Mouse (Mus musculus): ENCODE data around the gene Rer1. TPM values are rescaled to one million over a fixed set of nuclear protein-coding genes. Genes with fewer than 3 reads are reported as not detected.

Rer1 gene
- polyA plus RNA-seq, 1 experiment, result 125 TPM

- TF ChIP-seq CEBPB (IDR thresholded peaks at IDR 0.05; ENCODE audit: low read depth), result no peak
- no peak for TF ChIP-seq FOSL1 (IDR thresholded peaks at IDR 0.05; ENCODE audit: insufficient read depth, low read length, poor library complexity, severe bottlenecking)
- no peak for TF ChIP-seq USF1 (IDR thresholded peaks at IDR 0.05; ENCODE audit: low read depth)
- TF ChIP-seq CTCF (IDR thresholded peaks at IDR 0.05; ENCODE audit: control insufficient read depth, insufficient read depth, insufficient read length), result peak; percentile 18
- TF ChIP-seq MAX (IDR thresholded peaks at IDR 0.05), result no peak
- no peak for TF ChIP-seq MYOD1 (IDR thresholded peaks at IDR 0.05; ENCODE audit: control insufficient read depth, insufficient read length, low read depth)
- TF ChIP-seq MYOG (IDR thresholded peaks at IDR 0.05; ENCODE audit: control insufficient read depth, extremely low read depth, insufficient read length), result no peak
- no peaks in the 10 kb centered on the region for H3K79me3 ChIP-seq (ENCODE audit: low read depth)
- peaks cover 13% of the 10 kb centered on the region for H3K79me2 ChIP-seq (ENCODE audit: control insufficient read depth, insufficient read depth)
- H3ac ChIP-seq (ENCODE audit: control insufficient read depth, insufficient read length, low read depth), result no peak overlapping the region
- H3K4me3 ChIP-seq (ENCODE audit: insufficient read depth, poor library complexity, severe bottlenecking), result no peak overlapping the region
- peaks cover 52% of the 10 kb centered on the region for H3K36me3 ChIP-seq (ENCODE audit: control insufficient read depth, insufficient read depth)
- peaks cover under 1% of the 10 kb centered on the region for H3K27me3 ChIP-seq (ENCODE audit: control insufficient read depth, insufficient read depth, insufficient read length)
These were observed 17.0 kb downstream of the Rer1 start for GRCm38 (mm10) chr4:155069191-155069590.

GRCm38 (mm10) chr4:155068357-155068972 is 17.7 kb downstream of the Rer1 start:
- no peak overlapping the region for H3K4me3 ChIP-seq (ENCODE audit: insufficient read depth, poor library complexity, severe bottlenecking)
- peaks cover 46% of the 10 kb centered on the region for H3K36me3 ChIP-seq (ENCODE audit: control insufficient read depth, insufficient read depth)

GRCm38 (mm10) chr4:155066834-155067522 is 19.2 kb downstream of the Rer1 start, which contains the start of gene Pex10:
Gene Pex10, plus strand, starts transcription at chr4:155067016.
- H3K4me3 ChIP-seq (ENCODE audit: insufficient read depth, poor library complexity, severe bottlenecking), result peak within 1 kb of the TSS; percentile 55
- H3K36me3 ChIP-seq (ENCODE audit: control insufficient read depth, insufficient read depth), result peaks cover 35% of the 10 kb centered on the region
- peak within 1 kb of the TSS; percentile 96 for H3ac ChIP-seq (ENCODE audit: control insufficient read depth, insufficient read length, low read depth)
- TF ChIP-seq MYOG (IDR thresholded peaks at IDR 0.05; ENCODE audit: control insufficient read depth, extremely low read depth, insufficient read length) (no peak), CTCF (IDR thresholded peaks at IDR 0.05; ENCODE audit: control insufficient read depth, insufficient read depth, insufficient read length) (no peak), MYOD1 (IDR thresholded peaks at IDR 0.05; ENCODE audit: control insufficient read depth, insufficient read length, low read depth) (no peak), MAX (IDR thresholded peaks at IDR 0.05) (no peak), FOSL1 (IDR thresholded peaks at IDR 0.05; ENCODE audit: insufficient read depth, low read length, poor library complexity, severe bottlenecking) (no peak), CEBPB (IDR thresholded peaks at IDR 0.05; ENCODE audit: low read depth) (no peak), USF1 (IDR thresholded peaks at IDR 0.05; ENCODE audit: low read depth) (no peak)
- H3K79me3 ChIP-seq (ENCODE audit: low read depth), result no peaks in the 10 kb centered on the region
- peaks cover 11% of the 10 kb centered on the region for H3K27me3 ChIP-seq (ENCODE audit: control insufficient read depth, insufficient read depth, insufficient read length)
- H3K79me2 ChIP-seq (ENCODE audit: control insufficient read depth, insufficient read depth), result peaks cover 13% of the 10 kb centered on the region

More at GRCm38 (mm10) chr4:155068357-155068972, 17.7 kb downstream of the Rer1 start:
- Histone ChIP-seq H3ac (ENCODE audit: control insufficient read depth, insufficient read length, low read depth) (no peak overlapping the region), H3K79me3 (ENCODE audit: low read depth) (no peaks in the 10 kb centered on the region), H3K79me2 (ENCODE audit: control insufficient read depth, insufficient read depth) (peaks cover 13% of the 10 kb centered on the region), H3K27me3 (ENCODE audit: control insufficient read depth, insufficient read depth, insufficient read length) (peaks cover 5% of the 10 kb centered on the region)
- TF ChIP-seq MYOD1 (IDR thresholded peaks at IDR 0.05; ENCODE audit: control insufficient read depth, insufficient read length, low read depth), result no peak
- no peak for TF ChIP-seq USF1 (IDR thresholded peaks at IDR 0.05; ENCODE audit: low read depth)
- no peak for TF ChIP-seq FOSL1 (IDR thresholded peaks at IDR 0.05; ENCODE audit: insufficient read depth, low read length, poor library complexity, severe bottlenecking)
- no peak for TF ChIP-seq MYOG (IDR thresholded peaks at IDR 0.05; ENCODE audit: control insufficient read depth, extremely low read depth, insufficient read length)
- no peak for TF ChIP-seq CEBPB (IDR thresholded peaks at IDR 0.05; ENCODE audit: low read depth)
- no peak for TF ChIP-seq CTCF (IDR thresholded peaks at IDR 0.05; ENCODE audit: control insufficient read depth, insufficient read depth, insufficient read length)
- TF ChIP-seq MAX (IDR thresholded peaks at IDR 0.05), result no peak

- Histone ChIP-seq H3K4me3 (ENCODE audit: insufficient read depth, poor library complexity, severe bottlenecking) (no peak overlapping the region), H3K36me3 (ENCODE audit: control insufficient read depth, insufficient read depth) (peaks cover 27% of the 10 kb centered on the region), H3K79me2 (ENCODE audit: control insufficient read depth, insufficient read depth) (peaks cover 13% of the 10 kb centered on the region), H3K79me3 (ENCODE audit: low read depth) (no peaks in the 10 kb centered on the region), H3K27me3 (ENCODE audit: control insufficient read depth, insufficient read depth, insufficient read length) (peaks cover 18% of the 10 kb centered on the region), H3ac (ENCODE audit: control insufficient read depth, insufficient read length, low read depth) (peak overlapping the region; percentile 28)
- TF ChIP-seq USF1 (IDR thresholded peaks at IDR 0.05; ENCODE audit: low read depth) (peak; percentile 68), MYOD1 (IDR thresholded peaks at IDR 0.05; ENCODE audit: control insufficient read depth, insufficient read length, low read depth) (no peak), CEBPB (IDR thresholded peaks at IDR 0.05; ENCODE audit: low read depth) (peak; percentile 25), CTCF (IDR thresholded peaks at IDR 0.05; ENCODE audit: control insufficient read depth, insufficient read depth, insufficient read length) (peak; percentile 5)
These were observed 20.0 kb downstream of the Rer1 start for GRCm38 (mm10) chr4:155065970-155066833.

- peaks cover 13% of the 10 kb centered on the region for H3K79me2 ChIP-seq (ENCODE audit: control insufficient read depth, insufficient read depth)
- H3ac ChIP-seq (ENCODE audit: control insufficient read depth, insufficient read length, low read depth), result no peak overlapping the region
- no peak overlapping the region for H3K4me3 ChIP-seq (ENCODE audit: insufficient read depth, poor library complexity, severe bottlenecking)
- peaks cover 33% of the 10 kb centered on the region for H3K27me3 ChIP-seq (ENCODE audit: control insufficient read depth, insufficient read depth, insufficient read length)
- peaks cover 14% of the 10 kb centered on the region for H3K36me3 ChIP-seq (ENCODE audit: control insufficient read depth, insufficient read depth)
- H3K79me3 ChIP-seq (ENCODE audit: low read depth), result no peaks in the 10 kb centered on the region
- TF ChIP-seq USF1 (IDR thresholded peaks at IDR 0.05; ENCODE audit: low read depth) (no peak), MAX (IDR thresholded peaks at IDR 0.05) (no peak), FOSL1 (IDR thresholded peaks at IDR 0.05; ENCODE audit: insufficient read depth, low read length, poor library complexity, severe bottlenecking) (no peak), MYOG (IDR thresholded peaks at IDR 0.05; ENCODE audit: control insufficient read depth, extremely low read depth, insufficient read length) (no peak), CEBPB (IDR thresholded peaks at IDR 0.05; ENCODE audit: low read depth) (no peak), MYOD1 (IDR thresholded peaks at IDR 0.05; ENCODE audit: control insufficient read depth, insufficient read length, low read depth) (no peak), CTCF (IDR thresholded peaks at IDR 0.05; ENCODE audit: control insufficient read depth, insufficient read depth, insufficient read length) (no peak)
These were observed 21.7 kb downstream of the Rer1 start for GRCm38 (mm10) chr4:155064474-155064873.
